Mouse (Mus musculus): ENCODE measurements around the gene Donson. TPM values are rescaled to one million over a fixed set of nuclear protein-coding genes. Genes with fewer than 3 reads are reported as not detected.

The Donson gene
- total and polyA plus RNA-seq, 3 experiments = 2.4 to 4.9 (median 3.9) TPM

- WGBS = 68% methylated on average over 5 of the region's 5 CpGs
- intact Hi-C loops (cut with DNase I) = loop anchor here (5.0 kb wide), 1 partner anchor 39 kb away; the partner anchor contains the start of genes Gart and Son
Observed at GRCm38 (mm10) chr16:91686369-91686768, 2.2 kb downstream of the Donson start.

GRCm38 (mm10) chr16:91685526-91685925 lies 3.0 kb downstream of the Donson start:
- TF ChIP-seq CTCF (IDR thresholded peaks at IDR 0.05) (no peak), EP300 (IDR thresholded peaks at IDR 0.05; ENCODE audit: insufficient read depth, low read depth, low read length) (no peak), POLR2A (IDR thresholded peaks at IDR 0.05; ENCODE audit: insufficient read depth, low read depth, low read length) (no peak)
- no peaks in the 10 kb centered on the region for H3K79me2 ChIP-seq (replicated peaks; ENCODE audit: control insufficient read depth, insufficient read depth, low read length)
- intact Hi-C loops (cut with DNase I) = loop anchor here (5.0 kb wide), 1 partner anchor 38 kb away; the partner anchor contains the start of genes Gart and Son
- no peaks in the 10 kb centered on the region for H3K36me3 ChIP-seq (ENCODE audit: control insufficient read depth, insufficient read depth, low read length)
- H3K4me3 ChIP-seq = no peak overlapping the region
- no peaks in the 10 kb centered on the region for H3K27me3 ChIP-seq (ENCODE audit: control insufficient read depth, insufficient read depth, low read length)
- 60% methylated on average over 5 of the region's 5 CpGs for WGBS
- no peak for DNase-seq
- no peak overlapping the region for H3K9ac ChIP-seq (ENCODE audit: low read depth, low read length)
- peaks cover 1% of the 10 kb centered on the region; the same call in 1 of the 2 replicates for H3K4me1 ChIP-seq (ENCODE audit: control insufficient read depth, insufficient read depth, low read length)
- H3K27ac ChIP-seq = no peak overlapping the region

More at GRCm38 (mm10) chr16:91686369-91686768, 2.2 kb downstream of the Donson start:
- Histone ChIP-seq H3K4me1 (ENCODE audit: control insufficient read depth, insufficient read depth, low read length) (peaks cover 1% of the 10 kb centered on the region; the same call in 1 of the 2 replicates), H3K27me3 (ENCODE audit: control insufficient read depth, insufficient read depth, low read length) (no peaks in the 10 kb centered on the region), H3K9ac (ENCODE audit: low read depth, low read length) (no peak overlapping the region), H3K36me3 (ENCODE audit: control insufficient read depth, insufficient read depth, low read length) (no peaks in the 10 kb centered on the region), H3K79me2 (replicated peaks; ENCODE audit: control insufficient read depth, insufficient read depth, low read length) (no peaks in the 10 kb centered on the region), H3K4me3 (no peak overlapping the region), H3K27ac (no peak overlapping the region)
- no peak for TF ChIP-seq CTCF (IDR thresholded peaks at IDR 0.05)
- TF ChIP-seq POLR2A (IDR thresholded peaks at IDR 0.05; ENCODE audit: insufficient read depth, low read depth, low read length) = no peak
- no peak for TF ChIP-seq EP300 (IDR thresholded peaks at IDR 0.05; ENCODE audit: insufficient read depth, low read depth, low read length)
- no peak for DNase-seq

- Histone ChIP-seq H3K27ac (no peak overlapping the region), H3K4me1 (ENCODE audit: control insufficient read depth, insufficient read depth, low read length) (no peaks in the 10 kb centered on the region), H3K4me3 (no peak overlapping the region), H3K36me3 (ENCODE audit: control insufficient read depth, insufficient read depth, low read length) (peaks cover 9% of the 10 kb centered on the region; the same call in 1 of the 2 replicates), H3K9ac (ENCODE audit: low read depth, low read length) (no peak overlapping the region), H3K27me3 (ENCODE audit: control insufficient read depth, insufficient read depth, low read length) (no peaks in the 10 kb centered on the region), H3K79me2 (replicated peaks; ENCODE audit: control insufficient read depth, insufficient read depth, low read length) (no peaks in the 10 kb centered on the region)
- TF ChIP-seq POLR2A (IDR thresholded peaks at IDR 0.05; ENCODE audit: insufficient read depth, low read depth, low read length) (no peak), CTCF (IDR thresholded peaks at IDR 0.05) (no peak), EP300 (IDR thresholded peaks at IDR 0.05; ENCODE audit: insufficient read depth, low read depth, low read length) (no peak)
- intact Hi-C loops (cut with DNase I) = no loop called here
- no peak for DNase-seq
- WGBS = 66% methylated on average over 5 of the region's 5 CpGs
Observed at GRCm38 (mm10) chr16:91680656-91681055, 7.9 kb downstream of the Donson start.

- Histone ChIP-seq H3K4me1 (ENCODE audit: control insufficient read depth, insufficient read depth, low read length) (no peaks in the 10 kb centered on the region), H3K4me3 (no peak overlapping the region), H3K27me3 (ENCODE audit: control insufficient read depth, insufficient read depth, low read length) (no peaks in the 10 kb centered on the region), H3K9ac (ENCODE audit: low read depth, low read length) (no peak overlapping the region), H3K79me2 (replicated peaks; ENCODE audit: control insufficient read depth, insufficient read depth, low read length) (no peaks in the 10 kb centered on the region), H3K27ac (no peak overlapping the region), H3K36me3 (ENCODE audit: control insufficient read depth, insufficient read depth, low read length) (peaks cover 18% of the 10 kb centered on the region)
- intact Hi-C loops (cut with DNase I) = no loop called here
- WGBS = 76% methylated on average over 5 of the region's 5 CpGs
- no peak for TF ChIP-seq POLR2A (IDR thresholded peaks at IDR 0.05; ENCODE audit: insufficient read depth, low read depth, low read length)
- no peak for TF ChIP-seq CTCF (IDR thresholded peaks at IDR 0.05)
- TF ChIP-seq EP300 (IDR thresholded peaks at IDR 0.05; ENCODE audit: insufficient read depth, low read depth, low read length) = no peak
- DNase-seq = no peak
Observed at GRCm38 (mm10) chr16:91678147-91678911, 10.2 kb downstream of the Donson start.

GRCm38 (mm10) chr16:91674500-91674899 lies 14.1 kb downstream of the Donson start:
- Histone ChIP-seq H3K36me3 (ENCODE audit: control insufficient read depth, insufficient read depth, low read length) (peaks cover 21% of the 10 kb centered on the region), H3K27me3 (ENCODE audit: control insufficient read depth, insufficient read depth, low read length) (no peaks in the 10 kb centered on the region), H3K79me2 (replicated peaks; ENCODE audit: control insufficient read depth, insufficient read depth, low read length) (no peaks in the 10 kb centered on the region; the same call in 1 of the 2 replicates), H3K4me3 (no peak overlapping the region), H3K9ac (ENCODE audit: low read depth, low read length) (no peak overlapping the region), H3K27ac (no peak overlapping the region), H3K4me1 (ENCODE audit: control insufficient read depth, insufficient read depth, low read length) (no peaks in the 10 kb centered on the region)
- DNase-seq = no peak
- 53% methylated on average over 4 of the region's 4 CpGs for WGBS
- no peak for TF ChIP-seq CTCF (IDR thresholded peaks at IDR 0.05)
- TF ChIP-seq EP300 (IDR thresholded peaks at IDR 0.05; ENCODE audit: insufficient read depth, low read depth, low read length) = no peak
- TF ChIP-seq POLR2A (IDR thresholded peaks at IDR 0.05; ENCODE audit: insufficient read depth, low read depth, low read length) = no peak
- intact Hi-C loops (cut with DNase I) = no loop called here

- Histone ChIP-seq H3K36me3 (ENCODE audit: control insufficient read depth, insufficient read depth, low read length) (peaks cover 72% of the 10 kb centered on the region), H3K79me2 (replicated peaks; ENCODE audit: control insufficient read depth, insufficient read depth, low read length) (peaks cover 1% of the 10 kb centered on the region; the same call in 1 of the 2 replicates)
Observed at GRCm38 (mm10) chr16:91663795-91664194, 24.8 kb downstream of the Donson start.

More at GRCm38 (mm10) chr16:91663795-91664194, 24.8 kb downstream of the Donson start:
- no peak for TF ChIP-seq EP300 (IDR thresholded peaks at IDR 0.05; ENCODE audit: insufficient read depth, low read depth, low read length)
- no peak for TF ChIP-seq POLR2A (IDR thresholded peaks at IDR 0.05; ENCODE audit: insufficient read depth, low read depth, low read length)
- no peak for TF ChIP-seq CTCF (IDR thresholded peaks at IDR 0.05)
- no peak for DNase-seq
- WGBS = 89% methylated on average over 3 of the region's 3 CpGs
- Histone ChIP-seq H3K4me3 (no peak overlapping the region), H3K4me1 (ENCODE audit: control insufficient read depth, insufficient read depth, low read length) (peaks cover 8% of the 10 kb centered on the region), H3K27me3 (ENCODE audit: control insufficient read depth, insufficient read depth, low read length) (no peaks in the 10 kb centered on the region), H3K9ac (ENCODE audit: low read depth, low read length) (no peak overlapping the region), H3K27ac (no peak overlapping the region)
- intact Hi-C loops (cut with DNase I) = loop anchor here (2.0 kb wide), 1 partner anchor 17 kb away; the partner anchor contains the start of genes Gart and Son
